Mouse (Mus musculus) urinary bladder, adult 2 months (tissue): Measurements from ENCODE around the gene Zyg11b. TPM values are rescaled to one million over a fixed set of nuclear protein-coding genes. Genes with fewer than 3 reads are reported as not detected.

ENCODE experiments used
- DNase-seq: peaks from one replicate; pipeline ENCODE4 v3.0.0; 2022; ENCODE audit warnings: low spot score
- polyA plus RNA-seq: library from polyadenylated mRNA; depleted of rRNA; stranded (reverse); fragments of >200 nt; gene quantifications from 2 replicates; pipeline ENCODE4 v1.2.3, GENCODE M21; 2012; rRNA removed

The Zyg11b gene
- polyA plus RNA-seq, 1 experiment, result 15.3 TPM

GRCm38 (mm10) chr4:108196277-108196855, 104.5 kb downstream of the Zyg11b start:
- no peak for DNase-seq

GRCm38 (mm10) chr4:108192821-108193323, 108.0 kb downstream of the Zyg11b start:
- no peak for DNase-seq

- DNase-seq, result no peak
These were observed 118.6 kb downstream of the Zyg11b start for GRCm38 (mm10) chr4:108182278-108182677.

Other genes starting within 250 kb of the Zyg11b start
- 93.0 and 110 TPM in 2 replicates for gene Podn, start 204.7 kb downstream of the Zyg11b start, polyA plus RNA-seq
- gene Scp2, start 156.1 kb downstream of the Zyg11b start, polyA plus RNA-seq, result 423 and 476 TPM in 2 replicates
- gene Echdc2, start 135.7 kb downstream of the Zyg11b start, polyA plus RNA-seq, result 98.2 and 167 TPM in 2 replicates
- 0.13 and 0.18 TPM in 2 replicates for gene Zyg11a, start 83.0 kb downstream of the Zyg11b start, polyA plus RNA-seq
- gene Coa7, start 27.0 kb upstream of the Zyg11b start, polyA plus RNA-seq, result 11.9 and 12.3 TPM in 2 replicates
- gene Shisal2a, start 82.3 kb upstream of the Zyg11b start, polyA plus RNA-seq, result 0.15 TPM in 1 of 2 replicates, not detected in the other
- gene Gpx7, start 105.9 kb upstream of the Zyg11b start, polyA plus RNA-seq, result 34.5 and 34.8 TPM in 2 replicates
- gene Tut4, start 158.3 kb upstream of the Zyg11b start, polyA plus RNA-seq, result 37.9 and 44.8 TPM in 2 replicates